Mouse (Mus musculus): ENCODE results near the gene Nox3.

DNA sequence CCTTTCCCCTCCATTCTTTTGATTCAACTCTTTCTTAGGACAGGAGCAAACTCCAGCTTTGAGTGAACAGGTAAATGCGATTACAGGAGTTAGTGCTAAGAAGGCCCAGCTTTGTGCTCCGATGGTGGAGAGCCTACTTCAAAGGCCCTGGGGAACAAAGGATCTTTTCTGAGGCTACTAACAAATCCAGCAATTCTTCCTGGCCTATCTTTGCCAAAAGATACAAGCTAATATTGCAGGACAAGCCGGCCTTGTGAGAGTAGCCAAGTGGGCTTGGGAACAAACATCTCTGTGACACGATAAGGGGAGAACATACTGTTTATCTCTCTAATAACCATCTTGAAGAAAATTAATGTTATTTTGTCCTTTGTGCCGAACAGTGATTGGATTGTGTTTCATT is 54.6 kb downstream of the Nox3 start:
- no peak for TF ChIP-seq USF2 (conservative IDR thresholded peaks at IDR 0.05; ENCODE audit: low read depth, low read length)
- no peak for TF ChIP-seq CTCF (conservative IDR thresholded peaks at IDR 0.05 in 1 of 2, IDR thresholded peaks at IDR 0.05 in 1 of 2; ENCODE audit: low read depth in 2 of 2, low read length in 2 of 2)
- no peak for TF ChIP-seq POLR2A (IDR thresholded peaks at IDR 0.05; ENCODE audit: low read depth, low read length)
- no peak for TF ChIP-seq EP300 (IDR thresholded peaks at IDR 0.05; ENCODE audit: low read length)
- no peak for TF ChIP-seq CHD2 (IDR thresholded peaks at IDR 0.05; ENCODE audit: low read length)
- no peak for TF ChIP-seq ELF1 (IDR thresholded peaks at IDR 0.05; ENCODE audit: low read depth, low read length)
- TF ChIP-seq ZKSCAN1 (IDR thresholded peaks at IDR 0.05; ENCODE audit: borderline replicate concordance, low read depth, low read length): no peak
- no peak for TF ChIP-seq MEF2A (IDR thresholded peaks at IDR 0.05; ENCODE audit: borderline replicate concordance, low read depth, low read length)
